Mouse (Mus musculus) neutrophil, adult 5-6 weeks (primary cell): ENCODE data around the gene H2-Q10. TPM values are rescaled to one million over a fixed set of nuclear protein-coding genes. Genes with fewer than 3 reads are reported as not detected.
"Not testable (repeated sequence)": the region's sequence is repeated elsewhere in the genome, so short reads cannot be mapped to it uniquely, and the experiment has no call there.

Source experiments
- ATAC-seq: fragments of 151-379, 151-347 bp; 2 replicates; pipeline ENCODE4 v1.8.0; 2017; ENCODE audit warnings: mild to moderate bottlenecking, moderate TSS enrichment; ENCODE audit not compliant: insufficient number of reproducible peaks, poor library complexity, low FRiP score, severe bottlenecking; ENCODE audit errors: extremely low read depth
- total RNA-seq: library from RNA; stranded (forward); fragments of 200-1000 nt; gene quantifications from 2 replicates; pipeline ENCODE4 v1.2.3, GENCODE M21; 2017

H2-Q10 gene
- total RNA-seq, 1 experiment from 2014 or later = 384 TPM

DNA sequence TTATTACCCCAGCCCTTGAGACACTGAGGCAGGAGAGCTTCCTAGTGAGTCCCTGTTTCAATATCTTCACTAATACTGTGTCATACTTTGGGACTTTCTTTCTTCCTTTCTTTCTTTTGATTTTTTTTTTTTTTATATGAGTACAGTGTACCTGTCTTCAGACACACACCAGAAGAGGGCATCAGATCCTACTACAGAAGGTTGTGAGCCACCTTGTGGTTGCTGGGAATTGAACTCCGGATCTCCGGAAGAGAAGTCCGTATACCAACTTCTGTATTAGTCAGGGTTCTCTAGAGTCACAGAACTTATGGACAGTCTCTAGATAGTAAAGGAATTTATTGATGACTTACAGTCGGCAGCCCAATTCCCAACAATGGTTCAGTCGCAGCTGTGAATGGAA is 38.4 kb downstream of the H2-Q10 start:
- not testable (repeated sequence) for ATAC-seq

DNA sequence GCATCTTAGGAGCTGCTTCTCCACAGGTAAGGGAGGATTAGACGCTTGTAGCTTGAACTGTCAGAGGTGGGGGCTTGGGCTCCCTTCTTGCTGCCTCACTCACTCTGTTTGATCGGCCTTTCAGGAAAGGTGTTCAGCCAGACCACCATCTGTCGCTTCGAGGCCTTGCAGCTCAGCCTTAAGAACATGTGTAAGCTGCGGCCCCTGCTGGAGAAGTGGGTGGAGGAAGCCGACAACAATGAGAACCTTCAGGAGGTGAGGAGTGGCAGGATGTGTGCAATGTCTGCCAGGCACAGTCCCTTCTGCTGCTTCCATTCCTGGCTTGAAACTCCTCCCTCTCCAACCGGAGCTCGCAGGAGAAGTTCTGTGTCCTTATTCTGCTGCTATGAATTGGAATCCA is 39.4 kb downstream of the H2-Q10 start:
- no peak for ATAC-seq

DNA sequence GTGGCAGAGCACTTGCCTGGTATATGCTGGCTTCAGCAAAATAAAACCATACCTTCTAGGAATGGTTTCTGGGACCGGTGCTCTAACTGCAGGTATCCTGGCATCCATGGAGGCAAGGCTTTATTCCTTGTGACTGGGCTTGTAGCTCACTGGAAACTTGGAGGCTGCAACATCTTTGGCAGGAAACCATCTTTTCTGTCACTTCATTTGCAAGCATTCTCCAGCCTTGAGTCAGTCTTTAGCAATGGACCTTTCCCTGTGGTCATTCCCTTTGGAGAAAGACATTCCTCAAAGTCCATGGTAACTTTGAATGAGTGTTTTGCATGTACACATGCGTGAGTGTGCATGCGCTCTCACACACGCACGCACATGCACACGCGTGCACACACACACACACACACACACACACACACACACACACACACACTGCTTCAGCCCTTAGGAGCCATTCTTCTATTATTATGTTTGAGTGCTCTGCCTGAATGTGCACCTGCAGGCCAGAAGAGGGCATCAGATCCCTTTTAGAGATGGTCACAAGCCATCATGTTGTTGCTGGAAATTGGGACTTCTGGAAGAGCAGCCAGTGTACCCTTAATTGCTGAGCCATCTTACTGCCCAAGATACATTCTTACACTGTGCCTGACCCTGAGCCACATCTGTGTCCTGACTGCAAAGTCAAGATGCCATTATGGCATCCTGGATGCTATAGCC is 43.2 kb downstream of the H2-Q10 start:
- ATAC-seq = no peak

DNA sequence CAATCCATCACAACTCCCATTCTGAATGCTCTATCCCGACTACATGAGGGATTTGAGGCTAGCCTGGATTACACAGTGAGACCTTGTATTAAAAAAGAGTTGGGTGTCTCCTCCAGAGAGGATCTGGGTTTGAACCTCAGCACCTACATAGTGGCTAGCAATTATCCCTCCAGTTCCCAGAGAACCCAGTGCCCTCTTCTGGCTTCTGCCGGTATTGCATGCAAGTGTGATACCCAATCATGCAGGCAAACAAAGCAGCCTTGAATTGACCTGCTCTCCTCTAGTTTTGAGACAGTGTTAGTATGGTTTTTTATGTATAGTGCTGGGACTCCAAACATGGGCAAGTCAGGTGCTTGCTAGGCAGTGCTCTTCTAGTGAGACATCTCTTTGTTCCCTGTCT is 44.0 kb downstream of the H2-Q10 start:
- 0 out of 2 replicates have a peak, but pooled peaks have one; percentile 27 for ATAC-seq

DNA sequence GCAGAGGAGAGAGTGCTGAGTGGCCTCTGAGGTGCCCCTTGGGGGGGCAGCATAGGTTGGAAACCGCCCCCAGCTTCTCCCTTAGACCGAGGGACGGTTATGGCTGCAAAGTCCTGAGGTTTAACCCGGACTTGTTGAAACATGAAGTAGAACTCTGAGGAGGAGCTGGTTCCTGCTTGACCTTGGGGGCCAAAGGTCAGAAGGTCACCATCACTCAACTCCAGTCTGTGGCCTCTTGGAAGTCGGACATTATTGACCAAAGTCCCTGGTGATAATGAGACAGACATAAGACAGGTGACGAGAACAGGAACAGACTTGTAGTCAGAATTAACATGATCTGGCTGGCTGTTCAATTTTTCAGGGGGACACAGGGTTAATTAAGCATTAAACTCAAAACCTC is 44.9 kb downstream of the H2-Q10 start:
- no peak for ATAC-seq

DNA sequence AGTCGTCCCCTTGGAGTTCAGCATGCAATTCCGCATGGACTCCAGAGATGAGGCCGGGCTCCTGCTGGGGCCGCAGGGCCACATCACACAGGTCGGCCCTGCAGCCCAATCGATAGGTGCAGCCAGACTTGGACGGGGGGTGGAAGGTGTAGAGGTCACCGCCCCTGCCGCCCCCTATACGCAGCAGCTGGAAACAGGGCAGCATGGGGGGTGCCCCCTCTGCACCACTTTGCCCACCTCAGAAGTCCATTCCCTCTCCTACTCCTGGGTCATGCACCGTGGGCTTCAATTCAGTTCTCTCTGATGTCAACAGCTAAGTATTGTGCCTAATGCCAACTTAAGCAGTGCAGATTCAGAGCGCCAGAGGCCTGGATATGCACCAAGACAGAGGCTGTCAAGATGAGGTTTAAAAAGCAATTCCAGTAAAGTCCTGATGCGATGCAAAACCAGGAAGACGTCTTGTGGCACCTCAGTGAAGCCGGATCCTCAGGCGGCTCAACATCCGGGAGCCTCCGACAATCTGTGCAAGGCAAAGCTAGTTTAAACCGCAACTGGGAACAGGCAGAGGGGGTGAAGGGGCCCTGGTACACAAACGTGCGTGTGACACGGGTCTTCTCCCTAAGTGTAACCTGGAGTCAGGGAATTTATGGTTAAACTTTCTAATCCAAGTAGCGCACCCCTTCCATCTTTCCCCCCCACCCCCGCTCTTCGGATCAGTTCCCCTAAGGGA is 46.2 kb downstream of the H2-Q10 start:
- no peak for ATAC-seq

DNA sequence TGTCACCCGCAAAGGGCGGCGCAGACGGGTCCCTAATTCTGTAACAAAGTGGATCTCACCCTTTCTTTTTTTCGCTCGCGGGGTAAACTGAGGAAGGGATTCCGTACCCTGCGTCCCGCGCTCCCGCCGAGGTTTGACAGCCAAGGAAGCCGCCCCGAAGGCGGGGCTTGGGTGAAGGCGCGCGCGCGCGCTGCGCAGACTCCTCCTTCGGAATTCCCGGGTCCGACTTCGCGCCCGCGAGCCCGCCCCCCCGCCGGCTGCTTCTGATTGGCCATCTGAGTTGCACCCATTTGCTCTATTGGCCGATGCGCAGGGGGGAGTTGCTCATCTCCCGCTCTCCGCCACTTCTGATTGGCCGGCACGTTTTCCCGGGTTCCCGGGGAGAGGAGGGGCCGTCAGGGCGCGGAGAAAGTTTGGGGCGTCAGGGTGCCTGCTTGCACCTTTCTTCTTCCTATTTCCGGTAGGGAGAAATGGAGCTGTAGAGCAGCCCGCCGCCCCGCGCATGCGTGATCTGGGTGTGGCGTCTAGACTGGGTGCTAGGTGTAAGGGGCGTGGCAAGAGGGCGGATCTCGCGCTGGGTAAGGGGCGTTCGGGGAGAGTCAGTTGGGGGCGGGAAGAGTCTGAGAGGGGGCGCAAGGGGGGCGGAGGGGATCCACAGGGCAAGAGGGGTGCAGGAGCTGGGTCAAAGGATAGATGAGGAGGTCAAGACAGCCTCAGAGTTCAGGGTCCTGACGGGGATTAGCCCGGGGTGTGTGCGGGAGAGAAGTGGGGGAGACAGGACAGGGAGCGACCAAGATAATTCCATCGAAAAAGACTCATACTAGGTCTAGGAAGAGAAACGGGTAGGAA is 47.0 kb downstream of the H2-Q10 start, which contains the start of the genes Tcf19 and Cchcr1:
TSS of gene Tcf19 (minus strand) at position 173 of the 849 bp plus-strand sequence.
TSS of gene Cchcr1 (plus strand) at position 449 of the 849 bp plus-strand sequence.
- peak; percentile 75 for ATAC-seq

DNA sequence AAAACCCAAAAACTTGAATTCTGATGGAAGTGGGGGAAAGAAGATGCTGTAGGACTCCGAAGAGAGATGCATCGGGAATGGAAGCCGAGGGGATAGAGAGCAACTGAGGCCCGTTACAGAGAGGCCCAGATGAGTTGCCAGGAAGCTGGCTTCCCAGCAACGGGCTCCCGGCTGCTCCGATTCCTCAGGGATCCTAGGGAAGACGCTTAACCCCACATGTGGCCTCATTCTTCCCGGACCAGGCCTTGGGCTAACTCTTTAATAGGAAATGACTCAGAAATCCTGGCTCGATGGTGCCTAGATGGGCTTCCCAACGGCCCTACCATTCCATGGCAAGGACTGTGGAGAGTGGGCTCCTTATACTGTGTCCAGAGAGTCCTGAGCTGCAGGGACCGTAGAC is 47.6 kb downstream of the H2-Q10 start:
- no peak for ATAC-seq

Other genes starting within 250 kb of the H2-Q10 start
- 2.1 TPM in 1 of 2 replicates, not detected in the other for gene Gm16181, start 249.3 kb upstream of the H2-Q10 start, total RNA-seq
- gene Atp6v1g2, start 236.4 kb upstream of the H2-Q10 start, total RNA-seq = 5.0 and 6.5 TPM in 2 replicates
- gene Nfkbil1, start 234.3 kb upstream of the H2-Q10 start, total RNA-seq = 10.8 and 11.3 TPM in 2 replicates
- 156 and 158 TPM in 2 replicates for gene Ddx39b, start 228.3 kb upstream of the H2-Q10 start, total RNA-seq
- 2,114 and 2,381 TPM in 2 replicates for gene H2-D1, start 207.4 kb upstream of the H2-Q10 start, total RNA-seq
- 0.12 TPM in 1 of 2 replicates, not detected in the other for gene H2-Q1, start 149.7 kb upstream of the H2-Q10 start, total RNA-seq
- gene H2-Q2, start 127.8 kb upstream of the H2-Q10 start, total RNA-seq = not detected in 2 replicates
- 170 and 176 TPM in 2 replicates for gene H2-Q4, start 90.5 kb upstream of the H2-Q10 start, total RNA-seq
- 259 and 274 TPM in 2 replicates for gene H2-Q6, start 45.2 kb upstream of the H2-Q10 start, total RNA-seq
- 160 and 166 TPM in 2 replicates for gene H2-Q7, start 30.9 kb upstream of the H2-Q10 start, total RNA-seq
- gene Pou5f1, start 35.9 kb downstream of the H2-Q10 start, total RNA-seq = 0.49 TPM in 1 of 2 replicates, not detected in the other
- 1.4 and 2.5 TPM in 2 replicates for gene Tcf19, start 46.7 kb downstream of the H2-Q10 start, total RNA-seq
- 3.1 TPM in 2 replicates for gene Cchcr1, start 47.0 kb downstream of the H2-Q10 start, total RNA-seq
- gene Psors1c2, start 63.1 kb downstream of the H2-Q10 start, total RNA-seq = not detected in 2 replicates
- not detected in 2 replicates for gene Cdsn, start 82.0 kb downstream of the H2-Q10 start, total RNA-seq
- not detected in 2 replicates for gene 2300002M23Rik, start 97.4 kb downstream of the H2-Q10 start, total RNA-seq
- gene Sfta2, start 131.5 kb downstream of the H2-Q10 start, total RNA-seq = not detected in 2 replicates
- gene Gm9573, start 156.5 kb downstream of the H2-Q10 start, total RNA-seq = 0.37 and 3.3 TPM in 2 replicates
- gene Mucl3, start 173.6 kb downstream of the H2-Q10 start, total RNA-seq = not detected in 2 replicates
- 11.8 and 13.8 TPM in 2 replicates for gene Vars2, start 197.5 kb downstream of the H2-Q10 start, total RNA-seq
- 7.0 and 15.5 TPM in 2 replicates for gene Gtf2h4, start 203.7 kb downstream of the H2-Q10 start, total RNA-seq
- 0.81 TPM in 1 of 2 replicates, not detected in the other for gene Ddr1, start 234.5 kb downstream of the H2-Q10 start, total RNA-seq